Mouse (Mus musculus) common myeloid progenitor, adult 5-6 weeks (primary cell): Measurements from ENCODE around the gene Cenpn. TPM values are rescaled to one million over a fixed set of nuclear protein-coding genes. Genes with fewer than 3 reads are reported as not detected.

Experiments used
- ATAC-seq: replicated peaks from 2 replicates; pipeline ENCODE4 v1.8.0; 2016; ENCODE audit warnings: low read depth, mild to moderate bottlenecking, moderate TSS enrichment, inconsistent platforms; ENCODE audit not compliant: poor library complexity, severe bottlenecking
- total RNA-seq: library from RNA; stranded (forward); fragments of 200-1000, 187-1606 nt; gene quantifications from 2 replicates; pipeline ENCODE4 v1.2.3, GENCODE M21; 2017

Cenpn gene
- total RNA-seq, 1 experiment from 2014 or later, result 35.8 TPM

DNA sequence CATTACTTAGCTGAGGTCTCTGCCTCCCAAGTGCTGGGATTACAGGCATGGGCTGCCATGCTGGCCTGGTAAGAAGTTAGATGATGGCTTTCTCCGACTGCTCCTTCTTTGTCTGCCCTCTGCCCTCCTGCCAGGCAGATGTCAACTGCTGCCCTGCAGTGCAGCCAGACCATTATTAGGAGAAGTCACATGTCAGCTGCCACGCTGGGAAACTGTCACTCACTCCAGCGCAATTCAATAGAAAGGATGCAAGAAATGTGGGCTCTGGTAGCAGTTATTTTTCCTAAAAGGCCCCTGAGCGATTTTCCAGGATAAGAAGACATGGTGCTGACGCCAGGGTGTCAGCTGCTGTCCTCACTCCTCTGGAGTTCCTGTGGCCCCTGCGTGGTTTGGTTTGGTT, 14.0 kb downstream of the Cenpn start:
- no peak for ATAC-seq

DNA sequence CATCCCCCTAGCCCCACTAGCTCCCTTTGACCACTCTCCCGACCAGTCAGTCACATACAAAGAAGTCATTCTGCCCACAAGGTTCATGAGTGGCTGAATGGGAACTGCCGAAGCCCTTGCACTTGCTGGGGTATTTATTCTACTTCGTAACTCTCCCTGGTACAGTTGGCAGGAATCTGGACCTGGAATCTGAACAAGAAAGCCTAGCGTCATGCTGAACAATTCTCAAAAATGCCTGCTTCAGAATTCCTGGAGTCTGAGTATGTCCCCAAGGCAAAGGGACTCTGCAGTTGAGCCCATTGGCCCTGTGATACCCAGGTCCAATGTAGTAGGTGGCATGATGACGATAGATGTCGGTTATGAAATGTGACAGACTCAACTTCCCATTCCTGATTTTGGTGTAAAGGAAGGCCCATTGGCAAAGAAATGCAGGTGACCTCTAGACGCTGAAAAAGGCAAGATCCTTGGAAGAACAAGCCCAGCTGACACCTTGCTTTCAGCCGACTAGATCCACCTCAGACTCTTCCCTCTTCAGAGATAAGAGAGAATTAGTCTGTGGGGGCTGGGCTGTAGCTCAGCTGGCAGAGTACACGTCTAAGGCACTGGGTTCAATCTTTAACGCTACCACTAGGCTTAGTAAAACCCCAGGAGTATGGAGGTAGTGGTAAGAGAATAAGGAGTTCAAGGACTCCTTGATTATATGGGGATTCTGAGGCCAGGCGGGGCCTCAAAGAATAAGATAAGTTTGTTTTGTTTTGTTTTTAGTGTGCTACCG, 20.9 kb downstream of the Cenpn start:
- ATAC-seq, result 0 out of 2 replicates have a peak, but pooled peaks have one; percentile 16

DNA sequence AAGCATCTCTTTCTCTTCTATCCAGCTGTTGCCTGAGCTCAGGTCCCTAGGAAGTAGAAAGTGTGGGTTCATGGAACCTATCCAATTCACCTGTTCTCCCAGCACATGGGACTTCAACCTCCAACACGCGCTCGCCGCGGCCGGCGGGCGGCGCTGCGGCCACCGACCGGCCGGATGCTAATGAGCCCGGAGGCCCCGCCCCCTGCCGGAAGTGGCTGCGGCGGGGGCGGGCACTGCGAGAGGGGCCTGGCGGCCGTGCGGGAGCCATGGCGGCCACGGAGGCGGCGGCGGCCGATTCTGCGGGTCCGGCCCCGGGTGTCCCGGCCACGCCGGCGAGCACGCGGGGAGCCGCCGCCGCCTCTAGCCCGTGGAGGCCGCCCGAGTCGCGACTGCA, 21.6 kb downstream of the Cenpn start, which contains the start of gene Atmin:
TSS of gene Atmin (plus strand) at position 233 of the 394 bp plus-strand sequence.
- ATAC-seq, result peak; percentile 39

DNA sequence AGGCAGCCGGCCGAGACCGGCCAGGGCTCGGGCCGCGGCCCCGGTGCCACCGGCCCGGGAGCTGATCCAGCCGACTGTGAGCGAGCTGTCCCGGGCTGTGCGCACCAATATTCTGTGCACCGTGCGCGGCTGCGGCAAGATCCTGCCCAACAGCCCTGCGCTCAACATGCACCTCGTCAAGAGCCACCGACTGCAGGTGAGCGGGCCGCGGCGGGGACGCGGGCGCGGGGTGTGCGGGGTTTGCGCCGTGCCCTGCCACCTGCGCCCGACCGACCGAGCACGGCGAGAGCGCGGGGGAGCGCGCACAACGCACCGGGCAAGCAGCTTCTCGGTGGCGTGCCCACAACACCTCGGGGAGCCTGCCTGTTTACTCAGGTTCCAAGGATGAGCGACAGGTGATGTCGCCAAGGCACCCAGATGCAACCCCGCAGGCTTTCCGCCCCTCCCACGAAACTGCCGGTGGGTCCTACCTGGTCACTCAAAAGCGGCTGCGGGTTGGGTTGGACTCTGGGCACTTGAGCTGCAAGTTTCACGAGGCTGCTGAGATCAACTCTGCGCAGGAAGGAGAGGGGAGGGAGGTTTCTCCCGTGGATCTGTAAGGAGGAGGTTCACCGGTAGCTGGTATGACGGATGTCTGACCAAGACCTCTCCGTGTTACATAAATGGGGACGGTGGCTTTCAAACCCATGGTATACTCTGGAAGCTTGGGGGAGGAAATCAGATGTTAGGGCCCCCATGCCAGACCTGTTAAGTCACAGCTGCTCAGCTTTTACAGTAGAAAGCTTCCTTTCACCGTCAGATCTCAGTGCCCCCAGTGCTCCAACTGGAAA, 22.2 kb downstream of the Cenpn start:
- ATAC-seq, result peak; percentile 16

DNA sequence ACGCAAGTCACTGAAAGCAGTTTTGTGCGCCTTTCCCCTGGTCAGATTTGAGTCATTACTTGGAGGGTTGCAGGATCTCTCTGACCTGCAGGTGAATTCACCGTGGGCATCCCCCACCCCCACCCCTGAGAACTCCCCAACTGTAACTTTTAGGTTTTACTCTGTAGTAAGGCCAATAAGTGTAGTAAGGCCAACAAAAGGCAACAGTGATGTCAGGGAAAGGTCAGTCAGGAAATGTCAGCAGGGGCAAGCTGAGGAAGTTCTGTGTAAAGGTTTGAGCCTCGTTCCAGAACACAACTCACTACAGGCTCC, 22.8 kb downstream of the Cenpn start:
- no peak for ATAC-seq

DNA sequence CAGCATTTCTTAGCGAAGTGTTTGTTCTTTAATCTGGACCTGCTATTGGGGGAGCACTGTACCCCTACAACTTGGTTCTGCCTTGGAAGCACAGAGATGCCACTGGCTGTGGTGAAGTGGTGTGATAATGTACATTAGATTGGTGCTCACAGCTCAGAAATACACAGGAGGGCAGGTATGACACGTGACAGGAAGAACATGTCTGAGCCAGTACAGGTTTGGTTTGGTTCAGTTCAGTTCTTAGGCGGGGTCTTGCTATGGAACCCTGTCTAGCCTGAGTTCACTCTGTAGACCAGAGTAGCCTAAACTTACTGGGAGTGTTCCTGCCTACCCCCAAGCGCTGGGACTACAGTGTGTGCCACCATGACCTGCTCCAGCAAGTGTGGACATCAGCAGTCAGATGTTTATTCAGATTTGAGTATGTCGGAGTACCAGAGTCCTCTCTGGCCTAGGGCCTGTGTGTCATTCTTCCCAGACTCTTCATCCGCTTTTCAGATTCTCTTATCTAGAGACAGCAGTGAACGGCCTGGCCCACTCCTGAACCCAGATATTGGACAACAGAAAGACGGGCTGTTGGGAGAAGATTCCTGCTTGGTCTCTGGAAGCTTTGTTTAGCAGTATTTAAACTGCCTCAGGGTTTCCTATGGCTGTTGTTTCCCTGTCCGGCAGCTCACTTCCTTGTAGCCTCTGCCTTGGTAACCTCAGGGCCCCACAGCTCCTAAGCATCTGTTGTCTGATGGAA, 23.8 kb downstream of the Cenpn start:
- ATAC-seq, result no peak

DNA sequence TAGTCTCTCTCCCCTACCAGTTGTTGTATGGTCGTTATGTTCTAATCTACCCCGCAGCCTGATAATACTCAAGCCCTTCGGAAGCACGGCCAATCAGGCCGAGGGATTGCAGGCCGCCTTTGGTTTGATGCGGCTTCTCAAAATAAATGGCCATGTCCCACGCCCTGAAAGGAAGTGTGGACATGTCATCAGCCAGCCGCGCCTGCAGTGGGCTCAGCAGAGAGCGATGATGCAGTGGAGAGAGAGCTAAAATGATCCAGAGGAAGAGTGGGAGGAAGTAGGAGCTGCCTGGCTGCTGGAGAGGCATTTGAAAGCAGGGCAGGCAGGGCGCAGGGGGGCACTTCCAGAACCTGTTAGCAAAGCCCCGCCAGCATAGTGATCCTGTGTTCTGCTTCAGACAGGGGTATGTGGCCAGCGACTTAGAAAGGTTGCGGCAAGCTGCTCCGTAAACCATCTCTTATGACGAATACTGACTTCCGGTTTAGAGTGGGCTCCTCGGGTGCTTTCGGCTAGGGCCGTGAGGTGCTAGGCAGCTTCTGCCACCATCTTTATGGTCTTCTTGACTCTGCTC, 24.8 kb downstream of the Cenpn start:
- ATAC-seq, result peak; percentile 33

DNA sequence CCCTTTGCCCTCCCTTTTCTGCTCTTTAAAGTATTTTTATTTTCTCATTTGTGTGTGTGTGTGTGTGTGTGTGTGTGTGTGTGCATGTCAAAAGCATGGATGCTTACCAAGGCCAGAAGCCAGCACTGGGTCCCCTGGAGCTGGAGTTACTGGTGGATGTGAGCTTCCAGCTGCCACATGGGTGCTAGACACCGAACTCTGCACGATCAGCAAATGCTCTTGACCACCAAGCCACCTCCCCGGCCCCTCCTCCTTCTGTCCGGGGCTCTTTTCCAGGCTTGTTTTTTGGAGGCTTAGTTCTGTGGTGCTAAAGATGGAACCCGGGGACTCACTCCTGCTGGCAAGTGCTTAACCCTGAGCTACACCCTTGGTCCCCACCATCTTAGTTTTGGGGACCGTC, 25.3 kb downstream of the Cenpn start:
- no peak for ATAC-seq

DNA sequence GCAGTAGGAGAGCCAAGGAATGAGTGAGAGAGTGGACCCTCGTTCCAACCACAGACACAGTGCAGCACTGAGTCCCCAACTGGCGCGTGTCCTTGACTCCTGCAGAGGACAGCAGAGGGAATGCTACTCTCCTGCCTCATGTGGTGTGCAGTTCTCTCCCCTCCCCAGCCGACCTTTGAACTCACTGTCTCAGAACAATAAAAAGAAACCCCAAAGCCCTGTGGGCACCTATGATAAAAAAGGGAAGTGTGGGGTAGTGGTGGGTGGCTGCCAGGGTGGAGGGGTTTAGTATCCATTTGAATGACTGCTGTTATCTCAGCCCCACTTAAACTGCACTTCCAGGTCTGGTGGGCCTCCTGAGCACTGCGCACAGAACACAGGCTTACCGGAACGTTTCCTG, 26.1 kb downstream of the Cenpn start:
- peak; percentile 22 for ATAC-seq

DNA sequence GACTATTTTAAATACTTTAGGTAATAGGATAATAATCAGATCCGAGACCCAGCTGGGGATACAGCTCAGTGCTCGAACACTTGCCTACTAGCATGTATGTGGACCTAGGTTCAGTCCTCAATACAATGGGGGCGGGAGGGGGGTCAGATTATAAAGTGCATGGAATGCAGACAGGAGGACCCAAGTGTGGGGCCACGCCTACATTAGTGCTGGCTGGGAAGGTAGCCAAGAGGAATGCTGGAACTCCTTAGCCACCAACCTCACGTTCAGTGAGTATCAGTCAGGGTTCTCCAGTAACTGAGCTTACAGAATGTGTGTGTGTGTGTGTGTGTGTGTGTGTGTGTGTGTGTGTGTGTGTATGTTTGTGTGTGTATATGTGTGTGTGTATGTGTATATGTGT, 29.8 kb downstream of the Cenpn start:
- no peak for ATAC-seq

DNA sequence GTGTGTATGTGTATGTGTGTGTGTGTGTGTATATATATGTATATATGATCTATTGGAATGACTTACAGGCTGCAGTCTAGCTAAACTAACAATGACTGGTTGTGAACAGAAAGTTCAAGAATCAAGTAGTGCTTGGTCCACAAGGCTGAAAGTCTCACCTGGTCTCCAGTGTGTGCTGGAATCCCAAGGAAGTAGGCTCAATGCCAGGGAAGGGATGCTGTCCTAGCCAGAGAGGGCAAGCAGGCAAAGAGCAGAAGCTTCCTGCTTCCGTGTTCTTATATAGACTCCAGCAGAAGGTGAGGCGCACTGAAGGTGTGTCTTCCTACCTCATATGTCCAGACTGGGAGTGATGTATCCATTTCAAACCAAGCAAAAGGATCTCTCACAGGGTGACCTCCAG, 30.2 kb downstream of the Cenpn start:
- no peak for ATAC-seq

DNA sequence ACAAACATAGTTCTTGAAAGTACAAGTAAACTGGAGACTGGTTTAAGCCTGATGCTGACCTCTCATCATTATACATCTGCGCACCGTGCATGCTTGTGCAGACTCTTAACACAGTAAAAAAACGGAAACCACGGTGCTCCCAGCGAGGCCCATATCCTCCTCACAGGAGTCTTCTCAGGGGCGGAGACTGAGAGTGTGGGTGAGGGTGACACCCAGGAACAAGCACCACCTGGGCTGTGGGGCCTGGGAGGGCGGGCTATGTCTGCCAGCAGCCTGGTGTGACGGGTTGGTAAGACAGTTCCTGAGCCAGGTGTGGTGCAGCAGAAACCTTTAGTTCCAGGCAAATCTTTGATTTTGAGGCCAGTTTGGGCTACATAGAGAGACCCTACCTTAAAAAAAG, 30.9 kb downstream of the Cenpn start:
- no peak for ATAC-seq

DNA sequence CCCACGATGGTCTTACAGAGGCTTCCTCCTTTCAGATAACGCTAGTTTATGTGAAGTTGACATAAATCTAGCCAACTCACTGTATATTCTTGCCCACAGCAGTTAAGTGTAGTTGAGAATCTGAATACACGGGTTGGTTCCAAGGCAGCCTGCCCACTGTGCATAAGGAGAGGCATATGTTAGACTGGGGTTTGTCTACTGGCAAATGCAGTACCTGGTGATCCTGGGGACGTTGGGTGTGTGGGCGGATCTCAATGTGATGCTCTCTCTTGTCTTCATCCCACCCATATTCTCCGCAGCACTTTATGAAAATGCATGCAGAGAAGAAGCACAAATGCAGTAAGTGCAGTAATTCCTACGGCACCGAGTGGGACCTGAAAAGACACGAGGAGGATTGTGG, 32.9 kb downstream of the Cenpn start:
- ATAC-seq, result no peak

DNA sequence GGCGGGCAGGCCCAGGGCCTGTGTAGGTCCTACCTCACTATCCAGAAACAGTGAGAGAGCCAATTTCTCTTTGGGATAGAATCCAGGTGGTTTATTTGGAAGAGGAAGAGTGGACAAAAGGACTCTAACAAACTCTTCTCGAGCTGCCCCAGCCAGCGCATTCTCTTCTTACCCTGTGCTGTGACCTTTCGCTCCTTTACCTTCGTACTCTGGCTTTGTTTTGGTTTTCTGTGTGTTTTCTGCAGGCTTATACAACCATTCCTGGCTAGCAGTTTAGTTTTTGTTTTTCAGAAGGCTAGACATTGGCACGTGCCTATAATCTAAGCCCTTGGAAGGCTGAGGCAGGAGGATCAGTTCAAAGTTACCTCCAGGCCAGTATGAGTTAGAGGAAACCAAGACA, 48.0 kb downstream of the Cenpn start:
- no peak for ATAC-seq

DNA sequence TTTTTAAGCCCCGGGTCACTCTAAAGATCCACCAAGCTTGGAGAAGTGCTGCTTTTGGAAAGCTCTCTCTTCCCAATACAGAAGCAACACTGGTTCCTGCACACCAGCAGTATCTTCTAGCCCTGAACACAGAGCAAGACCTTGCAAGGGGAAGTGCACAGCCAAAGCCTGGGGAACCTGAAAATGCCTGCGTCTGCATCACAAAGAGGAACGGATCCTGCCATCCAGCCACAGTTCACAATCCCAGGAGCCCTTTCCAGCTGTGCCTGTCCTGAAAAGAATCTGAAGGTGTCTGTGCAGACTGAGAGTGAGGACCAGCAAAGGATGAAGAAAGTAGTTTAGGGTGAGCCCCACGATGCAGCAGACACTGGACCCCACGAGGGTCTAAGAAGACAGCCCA, 53.5 kb downstream of the Cenpn start:
- ATAC-seq, result no peak

DNA sequence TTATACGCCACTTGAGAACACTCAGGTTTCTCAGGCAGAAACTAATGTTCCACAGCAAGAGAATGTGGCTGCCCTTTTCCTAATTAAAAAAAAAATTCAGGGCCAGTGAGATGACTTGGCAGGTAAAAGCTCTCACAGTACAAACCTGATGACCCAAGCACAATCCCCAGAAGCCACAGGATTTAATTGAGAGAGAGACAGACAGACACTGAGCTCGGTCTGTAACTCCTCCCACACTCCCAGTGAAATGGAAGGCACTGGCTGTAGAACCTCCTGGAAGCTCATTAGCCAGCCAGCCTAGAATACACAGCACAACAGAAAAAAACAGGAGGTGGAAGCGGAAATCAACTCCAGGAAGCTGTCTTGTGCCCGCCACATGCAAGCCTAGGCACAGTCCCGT, 54.1 kb downstream of the Cenpn start:
- ATAC-seq, result no peak

DNA sequence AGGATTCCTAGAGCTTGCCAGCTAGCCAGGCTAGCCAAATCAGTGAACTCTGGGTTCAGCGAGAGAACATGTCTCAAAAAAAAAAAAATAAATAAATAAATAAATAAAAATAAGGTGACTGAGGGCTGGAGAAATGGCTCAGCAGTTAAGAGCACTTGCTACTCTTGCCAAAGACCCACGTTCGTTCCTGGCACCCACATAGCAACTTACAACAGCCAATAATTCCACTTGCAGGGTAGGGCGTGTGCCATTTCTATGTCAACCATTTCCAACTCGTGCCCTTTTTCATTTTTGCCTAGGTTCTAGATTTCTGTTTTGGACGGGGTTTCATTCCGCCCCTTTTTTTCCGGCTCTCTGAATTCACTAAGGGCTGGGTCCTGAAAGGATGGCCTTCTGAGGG, 56.5 kb downstream of the Cenpn start:
- peak; percentile 2; the same call in 1 of the 2 replicates for ATAC-seq

DNA sequence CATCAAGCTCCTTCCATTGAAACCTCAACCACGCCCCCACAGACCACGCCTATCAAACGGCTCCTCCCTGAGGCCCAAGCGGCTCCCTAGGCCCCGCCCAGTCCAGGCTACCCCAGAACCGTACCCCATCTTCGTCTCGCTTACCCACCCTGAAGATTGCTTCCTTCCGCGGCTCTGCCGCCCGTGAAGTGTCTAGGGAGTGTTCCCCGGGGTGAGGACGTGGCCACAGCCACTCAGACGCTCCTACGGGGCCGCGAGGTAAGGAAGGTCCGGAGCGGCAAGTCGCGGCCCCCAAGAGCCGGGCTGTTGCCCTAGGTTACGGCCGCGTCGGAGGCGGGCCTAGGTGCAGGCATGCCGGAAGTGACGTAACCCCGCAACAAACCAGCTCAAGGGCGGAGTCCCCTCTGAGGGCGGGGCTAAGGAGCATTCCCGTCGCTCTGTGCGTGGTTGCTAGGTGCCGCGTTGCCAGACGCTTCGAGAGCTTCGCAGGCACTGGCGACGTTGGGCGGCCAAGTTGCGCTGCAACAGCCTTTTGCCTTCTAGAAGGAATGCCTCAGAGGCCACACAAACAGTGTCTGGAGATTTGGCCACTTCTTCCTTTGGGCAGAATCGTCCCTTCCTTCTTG, 57.2 kb downstream of the Cenpn start, which contains the start of gene 1700030J22Rik:
TSS of gene 1700030J22Rik (minus strand) at position 329 of the 626 bp plus-strand sequence.
- peak; percentile 88 for ATAC-seq

DNA sequence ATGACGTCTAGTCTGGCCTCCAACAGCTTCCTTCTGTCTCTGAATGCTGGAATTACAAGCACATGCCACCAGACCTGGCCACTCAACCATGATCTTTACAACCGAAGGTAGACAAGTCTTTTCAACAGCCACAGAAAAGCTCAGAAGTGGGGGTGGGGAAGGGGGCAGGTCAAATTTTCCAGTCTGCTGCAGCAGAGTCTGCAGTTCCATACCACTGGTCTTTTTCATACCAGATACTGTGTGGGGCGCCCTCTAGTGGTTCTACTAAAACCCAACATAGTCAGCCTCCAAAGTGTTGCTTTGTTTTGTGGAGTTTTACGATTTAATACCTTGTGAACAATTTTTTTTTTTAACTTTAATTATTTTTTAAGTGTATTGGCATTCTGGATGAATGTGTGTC, 58.6 kb downstream of the Cenpn start:
- ATAC-seq, result peak; percentile 34

DNA sequence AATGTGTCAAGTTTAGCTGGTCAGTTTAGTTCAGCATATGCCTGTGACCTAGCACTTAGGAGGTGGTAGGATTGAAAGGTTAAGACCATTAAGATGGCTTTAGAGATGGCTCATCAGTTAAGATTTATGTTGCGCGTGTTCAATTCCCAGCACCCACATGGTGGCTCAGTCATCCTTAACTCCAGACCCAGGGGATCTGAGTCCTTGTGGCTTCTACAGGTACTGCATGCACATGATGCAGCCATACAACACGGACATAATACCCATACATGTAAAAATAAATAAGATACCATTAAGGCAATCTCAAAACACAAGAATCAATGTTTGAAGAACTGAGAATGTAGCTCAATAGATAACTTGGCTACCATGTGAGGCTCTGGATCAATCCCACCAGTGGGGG, 68.3 kb downstream of the Cenpn start:
- no peak for ATAC-seq
